Mouse (Mus musculus) midbrain, postnatal 0 days (tissue): ENCODE results near the gene Zbtb7a. TPM values are rescaled to one million over a fixed set of nuclear protein-coding genes. Genes with fewer than 3 reads are reported as not detected.

Experiments used
- ATAC-seq: fragments of 200-750 bp; cut with Nextera tagmentation; 2 replicates; pipeline ENCODE4 v1.8.0; 2017; ENCODE audit warnings: moderate number of reproducible peaks, mild to moderate bottlenecking, moderate TSS enrichment, moderate library complexity; ENCODE audit not compliant: low FRiP score
- DNase-seq: peaks from one replicate; pipeline ENCODE4 v3.0.0-alpha.2; 2015; ENCODE audit warnings: low spot score
- H3K27ac ChIP-seq: fragments of 300-500 bp; sonication (generic); 2 replicates; pipeline ENCODE4 v1.5.1; 2014; ENCODE audit warnings: low read depth, mild to moderate bottlenecking, low read length, mixed read lengths
- H3K27me3 ChIP-seq: fragments of 300-500 bp; sonication (generic); 2 replicates; pipeline ENCODE4 v1.6.1; 2014; ENCODE audit warnings: low read length, control low read depth, mixed read lengths; ENCODE audit not compliant: insufficient read depth
- H3K36me3 ChIP-seq: fragments of 300-500 bp; sonication (generic); 2 replicates; pipeline ENCODE4 v1.6.1; 2014; ENCODE audit warnings: low read length, control low read depth, mixed read lengths; ENCODE audit not compliant: insufficient read depth
- H3K4me1 ChIP-seq: fragments of 300-500 bp; sonication (generic); 2 replicates; pipeline ENCODE4 v1.6.1; 2014; ENCODE audit warnings: mild to moderate bottlenecking, control low read depth, antibody characterized with exemption, low read length, mixed read lengths; ENCODE audit not compliant: insufficient read depth
- H3K4me2 ChIP-seq: fragments of 300-500 bp; sonication (generic); 2 replicates; pipeline ENCODE4 v1.6.1; 2014; ENCODE audit warnings: low read depth, mild to moderate bottlenecking, low read length, mixed read lengths; ENCODE audit not compliant: poor library complexity, severe bottlenecking
- H3K4me3 ChIP-seq: fragments of 300-500 bp; sonication (generic); 2 replicates; pipeline ENCODE4 v1.5.1; 2014; ENCODE audit warnings: low read depth, mild to moderate bottlenecking, low read length, moderate library complexity
- H3K9ac ChIP-seq: fragments of 300-500 bp; sonication (generic); replicated peaks from 2 replicates; pipeline ENCODE4 v1.6.1; 2014; ENCODE audit warnings: mild to moderate bottlenecking, low read length, moderate library complexity, mixed read lengths; ENCODE audit not compliant: poor library complexity, severe bottlenecking
- H3K9me3 ChIP-seq: fragments of 300-500 bp; sonication (generic); 2 replicates; pipeline ENCODE4 v1.6.1; 2016; ENCODE audit warnings: low read length, control low read depth
- CTCF ChIP-seq: IDR thresholded peaks from 2 replicates; pipeline ENCODE4 v1.5.1; 2016; ENCODE audit warnings: antibody characterized with exemption, mild to moderate bottlenecking
- WGBS: fragments of 180-500 bp; shearing (Covaris S2); extraction: QIAGEN DNeasy Blood & Tissue Kit; methylation state at CpG from one replicate; pipeline ENCODE4 v1.1.7; 2014; 5-methylcytosine and 5-hydroxymethylcytosine counted together
- polyA plus RNA-seq: library from polyadenylated mRNA; unstranded; fragments of >200 nt; fragmentation: Nextera tagmentation; extraction: Ambion mirVana; gene quantifications from 2 replicates; pipeline ENCODE4 v1.2.1, GENCODE M21; 2015
- total RNA-seq: library from RNA; depleted of rRNA; stranded (reverse); fragments of >200 nt; gene quantifications from 2 replicates; pipeline ENCODE4 v1.2.3, GENCODE M21; 2014

Gene Zbtb7a
- total and polyA plus RNA-seq, 2 experiments from 2014 or later: 18.0 to 29.5 TPM

DNA sequence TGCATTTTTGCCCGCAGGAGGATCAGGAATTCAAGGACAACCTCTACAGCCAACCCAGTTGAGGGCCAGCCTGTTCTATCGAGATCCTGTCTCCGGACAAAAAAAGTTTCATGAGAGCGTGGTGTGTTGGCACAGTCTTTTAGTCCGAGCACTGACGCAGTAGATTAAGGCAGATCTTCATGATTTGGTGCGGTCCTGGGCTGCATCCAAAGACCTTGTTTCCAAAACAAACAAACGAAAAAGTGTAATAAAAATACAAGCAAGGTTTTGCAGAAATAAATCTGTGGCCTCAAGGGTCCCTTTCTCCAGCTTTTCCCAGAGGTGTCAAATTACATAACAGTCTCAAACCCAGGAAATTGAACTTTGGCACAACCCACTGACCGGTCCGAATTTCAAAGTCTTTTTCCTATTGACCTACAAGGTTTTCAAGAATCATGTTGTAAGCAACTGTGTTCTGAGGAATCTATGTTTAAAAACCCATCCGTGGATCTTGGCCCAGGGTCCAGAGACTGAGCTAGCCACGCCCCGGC, 41.0 kb downstream of the Zbtb7a start:
- H3K4me1 ChIP-seq: no peaks in the 10 kb centered on the region

DNA sequence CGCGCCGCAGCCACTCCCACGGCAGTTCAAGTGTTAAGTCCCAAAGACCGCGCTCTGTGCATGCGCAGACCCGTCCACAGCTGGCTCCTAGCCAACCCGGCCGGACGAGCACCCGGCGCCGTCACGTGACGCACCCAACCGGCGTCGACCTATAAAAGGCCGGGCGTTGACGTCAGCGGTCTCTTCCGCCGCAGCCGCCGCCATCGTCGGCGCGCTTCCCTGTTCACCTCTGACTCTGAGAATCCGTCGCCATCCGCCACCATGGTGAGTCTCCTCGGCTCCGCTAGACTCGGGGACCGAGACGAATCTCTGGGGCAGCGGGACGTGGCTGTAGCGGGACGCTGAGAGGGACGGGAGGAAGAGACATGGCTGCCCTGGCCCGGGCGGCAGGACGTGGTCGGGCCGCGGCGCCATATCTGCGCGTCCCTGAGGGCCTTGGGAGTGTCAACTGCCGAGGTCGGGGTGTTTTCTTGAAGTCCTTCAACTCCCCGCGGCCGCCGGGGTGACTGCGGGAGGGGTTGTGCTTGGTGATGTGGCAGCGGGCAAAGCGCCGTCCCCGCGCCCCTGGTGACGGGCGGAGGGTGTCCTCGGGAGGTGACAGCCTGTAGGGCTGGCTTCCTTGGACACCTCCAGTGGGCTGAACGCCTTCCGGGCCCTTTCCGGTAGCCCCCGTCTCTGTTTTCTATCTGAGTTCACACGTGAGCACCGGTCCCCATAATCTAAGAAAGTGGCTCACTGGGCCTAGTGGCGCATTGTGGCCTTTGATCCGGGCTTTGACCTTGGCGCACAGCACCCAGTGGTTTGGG, 41.6 kb downstream of the Zbtb7a start, which contains the start of gene Eef2:
Gene Eef2 (plus strand): TSS at position 166 of the 806 bp plus-strand sequence.
- Histone ChIP-seq H3K9ac (peak within 1 kb of the TSS; percentile 94), H3K27ac (peak within 1 kb of the TSS; percentile 94), H3K9me3 (no peaks in the 10 kb centered on the region), H3K4me2 (peak within 1 kb of the TSS; percentile 60), H3K27me3 (no peaks in the 10 kb centered on the region), H3K4me1 (no peaks in the 10 kb centered on the region), H3K36me3 (peaks cover 35% of the 10 kb centered on the region), H3K4me3 (peak within 1 kb of the TSS; percentile 88)
- DNase-seq (peak; percentile 98), ATAC-seq (peak; percentile 77)
- WGBS: under 1% methylated on average over 76 of the region's 77 CpGs
- no peak for TF ChIP-seq CTCF

More for the DNA sequence above, 41.0 kb downstream of the Zbtb7a start:
- Histone ChIP-seq H3K27ac (peak overlapping the region; percentile 58), H3K9me3 (no peaks in the 10 kb centered on the region), H3K9ac (peak overlapping the region; percentile 2; the same call in 1 of the 2 replicates), H3K27me3 (no peaks in the 10 kb centered on the region), H3K36me3 (peaks cover 29% of the 10 kb centered on the region), H3K4me3 (peak overlapping the region; percentile 88), H3K4me2 (peak overlapping the region; percentile 60)
- 4% methylated on average over 13 of the region's 13 CpGs for WGBS
- no peak for ATAC-seq
- TF ChIP-seq CTCF: no peak
- no peak for DNase-seq

DNA sequence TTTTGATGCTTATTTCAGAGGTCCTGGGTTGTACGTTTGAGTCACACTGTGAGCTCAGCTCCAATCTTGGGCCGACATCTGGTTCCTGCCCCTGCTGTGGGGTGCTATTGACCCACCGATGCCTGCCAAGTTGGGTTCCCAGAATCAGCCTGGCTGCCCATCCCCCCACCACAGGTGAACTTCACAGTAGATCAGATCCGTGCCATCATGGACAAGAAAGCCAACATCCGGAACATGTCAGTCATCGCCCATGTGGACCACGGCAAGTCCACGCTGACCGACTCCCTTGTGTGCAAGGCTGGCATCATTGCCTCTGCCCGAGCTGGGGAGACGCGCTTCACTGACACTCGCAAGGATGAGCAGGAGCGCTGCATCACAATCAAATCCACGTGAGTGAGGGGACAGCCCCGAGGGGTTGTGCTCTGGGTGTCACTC, 42.5 kb downstream of the Zbtb7a start:
- Histone ChIP-seq H3K36me3 (peaks cover 39% of the 10 kb centered on the region), H3K4me1 (no peaks in the 10 kb centered on the region), H3K27ac (no peak overlapping the region), H3K9me3 (no peaks in the 10 kb centered on the region), H3K27me3 (no peaks in the 10 kb centered on the region), H3K4me3 (peak overlapping the region; percentile 88), H3K9ac (peak overlapping the region; percentile 94), H3K4me2 (peak overlapping the region; percentile 60)
- ATAC-seq: no peak
- DNase-seq: no peak
- 10% methylated on average over 16 of the region's 16 CpGs for WGBS
- TF ChIP-seq CTCF: no peak

DNA sequence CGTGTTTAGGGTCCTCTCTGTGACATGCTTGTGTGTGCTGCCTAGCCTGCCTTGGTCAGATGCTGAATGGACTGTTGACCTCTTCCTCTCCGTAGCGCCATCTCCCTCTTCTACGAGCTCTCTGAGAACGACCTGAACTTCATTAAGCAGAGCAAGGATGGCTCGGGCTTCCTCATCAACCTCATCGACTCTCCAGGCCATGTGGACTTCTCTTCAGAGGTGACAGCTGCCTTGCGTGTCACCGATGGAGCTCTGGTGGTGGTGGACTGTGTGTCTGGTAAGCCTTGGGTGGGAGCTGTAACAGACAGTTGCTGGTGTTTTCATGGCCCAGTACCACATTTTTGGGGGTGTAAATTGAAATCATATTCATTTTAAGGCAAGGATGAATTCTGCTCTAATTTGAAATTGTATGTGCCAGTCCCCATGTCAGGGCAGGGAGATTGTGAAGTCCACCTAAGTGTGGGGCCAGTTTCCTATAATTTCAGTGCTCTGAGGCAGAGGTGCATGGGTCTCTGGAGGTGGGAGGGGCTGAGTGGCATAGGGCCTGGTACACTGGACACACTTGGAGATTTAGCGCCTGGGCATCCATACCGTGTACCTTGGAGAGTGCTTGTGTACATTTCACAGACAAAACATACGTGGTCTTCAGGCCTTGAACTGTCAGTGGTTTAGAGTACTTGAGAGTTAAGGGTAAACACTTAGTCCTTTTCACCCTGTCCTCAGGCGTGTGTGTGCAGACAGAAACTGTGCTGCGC, 43.1 kb downstream of the Zbtb7a start:
- Histone ChIP-seq H3K4me2 (peak overlapping the region; percentile 60), H3K9me3 (no peaks in the 10 kb centered on the region), H3K9ac (peak overlapping the region; percentile 94; the same call in 1 of the 2 replicates), H3K27me3 (no peaks in the 10 kb centered on the region), H3K27ac (no peak overlapping the region), H3K4me1 (no peaks in the 10 kb centered on the region), H3K36me3 (peaks cover 39% of the 10 kb centered on the region), H3K4me3 (peak overlapping the region; percentile 88)
- no peak for ATAC-seq
- no peak for DNase-seq
- 71% methylated on average over 14 of the region's 14 CpGs for WGBS
- no peak for TF ChIP-seq CTCF

DNA sequence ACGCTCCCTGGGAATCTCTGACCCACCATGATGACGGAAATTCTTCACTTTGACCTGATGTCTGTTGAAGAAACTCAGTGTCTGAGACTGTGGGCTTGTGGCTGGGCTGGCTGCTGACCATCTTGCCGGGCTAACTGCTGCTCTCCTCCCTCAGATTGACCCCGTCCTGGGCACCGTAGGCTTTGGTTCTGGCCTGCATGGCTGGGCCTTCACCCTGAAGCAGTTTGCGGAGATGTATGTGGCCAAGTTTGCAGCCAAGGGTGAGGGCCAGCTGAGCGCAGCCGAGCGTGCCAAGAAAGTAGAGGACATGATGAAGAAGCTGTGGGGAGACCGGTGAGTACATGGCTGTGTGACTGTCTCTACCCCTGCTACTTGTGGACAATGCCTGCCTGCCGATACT, 43.9 kb downstream of the Zbtb7a start:
- DNase-seq (no peak), ATAC-seq (no peak)
- Histone ChIP-seq H3K9me3 (no peaks in the 10 kb centered on the region), H3K4me1 (peaks cover 3% of the 10 kb centered on the region; the same call in 1 of the 2 replicates), H3K27me3 (no peaks in the 10 kb centered on the region), H3K4me3 (no peak overlapping the region), H3K9ac (no peak overlapping the region), H3K4me2 (no peak overlapping the region), H3K27ac (no peak overlapping the region), H3K36me3 (peaks cover 39% of the 10 kb centered on the region)
- WGBS: 92% methylated on average over 11 of the region's 11 CpGs
- TF ChIP-seq CTCF: no peak
